28 mouse cellular contexts compared by ENCODE assay signal in the genomic region with DNA sequence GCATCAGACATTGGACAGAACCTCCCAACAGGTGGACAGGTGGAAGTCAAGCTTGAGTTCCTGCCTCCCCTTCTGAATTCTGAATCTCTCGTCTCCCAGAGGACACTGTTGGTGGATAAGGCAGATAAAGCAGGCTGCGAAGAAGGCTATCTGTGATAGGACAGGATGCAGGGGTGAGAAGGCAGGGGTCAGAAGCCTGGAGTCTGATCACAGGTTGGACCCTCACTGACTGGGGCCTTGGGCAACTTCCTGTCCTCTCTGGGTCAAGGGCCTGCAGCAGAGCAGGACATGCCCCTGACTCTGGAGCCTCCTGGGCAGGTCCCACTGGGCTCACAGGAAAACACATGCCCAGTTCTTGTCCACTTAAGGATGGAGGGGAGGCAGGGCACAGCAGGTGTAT. TPM values are rescaled to one million over a fixed set of nuclear protein-coding genes. Genes with fewer than 3 reads are reported as not detected.
"Had no signal": no experiment of that assay in that cellular context is flagged by ENCODE, and none has a peak within 500 bp of the region (broad histone marks: within the 10 kb centered on the region; RNA-seq: fewer than 3 reads in every experiment).

No protein-coding gene starts in this region.

RNA-seq across cellular contexts. Expression of gene Oas1d, which starts 12.0 kb away (rescaled TPM):
- polyA plus RNA-seq: limb, embryonic 10.5 days; limb, embryonic 11.5 days; limb, embryonic 12.5 days; limb, embryonic 13.5 days; limb, embryonic 14.5 days; limb, embryonic 15.5 days; liver, adult 2 months; liver, embryonic 11.5 days; liver, embryonic 12.5 days; liver, embryonic 13.5 days; liver, embryonic 14.5 days; liver, embryonic 15.5 days; liver, embryonic 16.5 days; liver, postnatal 0 days; lung, adult 2 months; lung, embryonic 14.5 days; lung, embryonic 15.5 days; lung, embryonic 16.5 days; lung, postnatal 0 days; macrophage; midbrain, embryonic 10.5 days; midbrain, embryonic 11.5 days; midbrain, embryonic 12.5 days; midbrain, embryonic 13.5 days; midbrain, embryonic 14.5 days; myocyte; neural tube, embryonic 11.5 days had no signal

RNA-seq across cellular contexts. Expression of gene Oas1g, which starts 38.9 kb away (rescaled TPM):
- polyA plus RNA-seq: limb, embryonic 11.5 days; limb, embryonic 13.5 days; lung, embryonic 14.5 days; midbrain, embryonic 10.5 days; midbrain, embryonic 16.5 days; myocyte; neural tube, embryonic 11.5 days had no signal
